Mouse (Mus musculus) cerebellum, adult 11-12 months (tissue): Measurements from ENCODE around the gene Rbp3.

Experiments used
- DNase-seq: peaks from one replicate; pipeline ENCODE4 v3.0.0; 2022

Gene Rbp3

GRCm38 (mm10) chr14:33953761-33954160, at the start of gene Rbp3:
Gene Rbp3 (plus strand): TSS chr14:33954003.
- no peak for DNase-seq

- no peak for DNase-seq
Observed at GRCm38 (mm10) chr14:33904851-33905250, 49.0 kb upstream of the Rbp3 start.

GRCm38 (mm10) chr14:33913727-33914126, 40.1 kb upstream of the Rbp3 start:
- no peak for DNase-seq

- no peak for DNase-seq
Observed at GRCm38 (mm10) chr14:33914206-33914605, 39.6 kb upstream of the Rbp3 start.

- DNase-seq: no peak
Observed at GRCm38 (mm10) chr14:33920727-33921559, 32.9 kb upstream of the Rbp3 start.

GRCm38 (mm10) chr14:33922771-33923167, 31.0 kb upstream of the Rbp3 start:
- no peak for DNase-seq

GRCm38 (mm10) chr14:33923168-33924070, 30.4 kb upstream of the Rbp3 start, which contains the start of gene Gdf10:
Gene Gdf10 (plus strand): TSS chr14:33923587.
- DNase-seq: no peak

- DNase-seq: no peak
Observed at GRCm38 (mm10) chr14:33931853-33932252, 21.9 kb upstream of the Rbp3 start.

GRCm38 (mm10) chr14:33932935-33933703, 20.7 kb upstream of the Rbp3 start:
- DNase-seq: no peak

- no peak for DNase-seq
Observed at GRCm38 (mm10) chr14:33933778-33934317, 20.0 kb upstream of the Rbp3 start.

- DNase-seq: peak; percentile 46
Observed at GRCm38 (mm10) chr14:33939117-33939516, 14.7 kb upstream of the Rbp3 start.

GRCm38 (mm10) chr14:33940739-33941138, 13.1 kb upstream of the Rbp3 start, which contains the start of gene Gdf2:
Gene Gdf2 (plus strand): TSS chr14:33941039.
- DNase-seq: no peak

- DNase-seq: no peak
Observed at GRCm38 (mm10) chr14:33942222-33942621, 11.6 kb upstream of the Rbp3 start.

- DNase-seq: no peak
Observed at GRCm38 (mm10) chr14:33946125-33946524, 7.7 kb upstream of the Rbp3 start.

GRCm38 (mm10) chr14:33952233-33952981, 1.4 kb upstream of the Rbp3 start:
- peak; percentile 60 for DNase-seq

- no peak for DNase-seq
Observed at GRCm38 (mm10) chr14:33956055-33956454, 2.3 kb downstream of the Rbp3 start.

- no peak for DNase-seq
Observed at GRCm38 (mm10) chr14:33958186-33958585, 4.4 kb downstream of the Rbp3 start.

- no peak for DNase-seq
Observed at GRCm38 (mm10) chr14:33958841-33959240, 5.0 kb downstream of the Rbp3 start.

GRCm38 (mm10) chr14:33959341-33959740, 5.5 kb downstream of the Rbp3 start:
- DNase-seq: peak; percentile 46

GRCm38 (mm10) chr14:33965675-33966074, 11.9 kb downstream of the Rbp3 start:
- DNase-seq: no peak

- no peak for DNase-seq
Observed at GRCm38 (mm10) chr14:33972679-33973078, 18.9 kb downstream of the Rbp3 start.

GRCm38 (mm10) chr14:33974752-33975151, 20.9 kb downstream of the Rbp3 start:
- no peak for DNase-seq
